Mouse (Mus musculus) midbrain, postnatal 0 days (tissue): ENCODE data around the gene Tent2. TPM values are rescaled to one million over a fixed set of nuclear protein-coding genes. Genes with fewer than 3 reads are reported as not detected.

ENCODE experiments used
- ATAC-seq: fragments of 200-750 bp; cut with Nextera tagmentation; 2 replicates; pipeline ENCODE4 v1.8.0; 2017; ENCODE audit warnings: moderate number of reproducible peaks, mild to moderate bottlenecking, moderate TSS enrichment, moderate library complexity; ENCODE audit not compliant: low FRiP score
- DNase-seq: peaks from one replicate; pipeline ENCODE4 v3.0.0-alpha.2; 2015; ENCODE audit warnings: low spot score
- H3K27ac ChIP-seq: fragments of 300-500 bp; sonication (generic); 2 replicates; pipeline ENCODE4 v1.5.1; 2014; ENCODE audit warnings: low read depth, mild to moderate bottlenecking, low read length, mixed read lengths
- H3K27me3 ChIP-seq: fragments of 300-500 bp; sonication (generic); 2 replicates; pipeline ENCODE4 v1.6.1; 2014; ENCODE audit warnings: low read length, control low read depth, mixed read lengths; ENCODE audit not compliant: insufficient read depth
- H3K36me3 ChIP-seq: fragments of 300-500 bp; sonication (generic); 2 replicates; pipeline ENCODE4 v1.6.1; 2014; ENCODE audit warnings: low read length, control low read depth, mixed read lengths; ENCODE audit not compliant: insufficient read depth
- H3K4me1 ChIP-seq: fragments of 300-500 bp; sonication (generic); 2 replicates; pipeline ENCODE4 v1.6.1; 2014; ENCODE audit warnings: mild to moderate bottlenecking, control low read depth, antibody characterized with exemption, low read length, mixed read lengths; ENCODE audit not compliant: insufficient read depth
- H3K4me2 ChIP-seq: fragments of 300-500 bp; sonication (generic); 2 replicates; pipeline ENCODE4 v1.6.1; 2014; ENCODE audit warnings: low read depth, mild to moderate bottlenecking, low read length, mixed read lengths; ENCODE audit not compliant: poor library complexity, severe bottlenecking
- H3K4me3 ChIP-seq: fragments of 300-500 bp; sonication (generic); 2 replicates; pipeline ENCODE4 v1.5.1; 2014; ENCODE audit warnings: low read depth, mild to moderate bottlenecking, low read length, moderate library complexity
- H3K9ac ChIP-seq: fragments of 300-500 bp; sonication (generic); replicated peaks from 2 replicates; pipeline ENCODE4 v1.6.1; 2014; ENCODE audit warnings: mild to moderate bottlenecking, low read length, moderate library complexity, mixed read lengths; ENCODE audit not compliant: poor library complexity, severe bottlenecking
- H3K9me3 ChIP-seq: fragments of 300-500 bp; sonication (generic); 2 replicates; pipeline ENCODE4 v1.6.1; 2016; ENCODE audit warnings: low read length, control low read depth
- CTCF ChIP-seq: IDR thresholded peaks from 2 replicates; pipeline ENCODE4 v1.5.1; 2016; ENCODE audit warnings: antibody characterized with exemption, mild to moderate bottlenecking
- WGBS: fragments of 180-500 bp; shearing (Covaris S2); extraction: QIAGEN DNeasy Blood & Tissue Kit; methylation state at CpG from one replicate; pipeline ENCODE4 v1.1.7; 2014; 5-methylcytosine and 5-hydroxymethylcytosine counted together
- polyA plus RNA-seq: library from polyadenylated mRNA; unstranded; fragments of >200 nt; fragmentation: Nextera tagmentation; extraction: Ambion mirVana; gene quantifications from 2 replicates; pipeline ENCODE4 v1.2.1, GENCODE M21; 2015
- total RNA-seq: library from RNA; depleted of rRNA; stranded (reverse); fragments of >200 nt; gene quantifications from 2 replicates; pipeline ENCODE4 v1.2.3, GENCODE M21; 2014

The Tent2 gene
- total and polyA plus RNA-seq, 2 experiments from 2014 or later = 21.3 to 30.2 TPM

- Histone ChIP-seq H3K9me3 (no peaks in the 10 kb centered on the region), H3K9ac (no peak overlapping the region), H3K4me3 (no peak overlapping the region), H3K27ac (no peak overlapping the region), H3K36me3 (no peaks in the 10 kb centered on the region), H3K27me3 (no peaks in the 10 kb centered on the region), H3K4me1 (no peaks in the 10 kb centered on the region), H3K4me2 (no peak overlapping the region)
- WGBS = 88% methylated on average over 4 of the region's 4 CpGs
- no peak for TF ChIP-seq CTCF
- ATAC-seq (no peak), DNase-seq (no peak)
Measured at GRCm38 (mm10) chr13:93234267-93235039, 42.3 kb upstream of the Tent2 start.

- H3K27me3 ChIP-seq = no peaks in the 10 kb centered on the region
- H3K4me1 ChIP-seq = no peaks in the 10 kb centered on the region
- no peaks in the 10 kb centered on the region for H3K9me3 ChIP-seq
- no peaks in the 10 kb centered on the region for H3K36me3 ChIP-seq
- H3K4me2 ChIP-seq = no peak overlapping the region
- 89% methylated on average over 7 of the region's 7 CpGs for WGBS
- H3K9ac ChIP-seq = no peak overlapping the region
- DNase-seq (no peak), ATAC-seq (no peak)
- no peak overlapping the region for H3K27ac ChIP-seq
- H3K4me3 ChIP-seq = no peak overlapping the region
- TF ChIP-seq CTCF = no peak
Measured at GRCm38 (mm10) chr13:93232335-93232734, 40.1 kb upstream of the Tent2 start.

GRCm38 (mm10) chr13:93231016-93231415 lies 38.8 kb upstream of the Tent2 start:
- Histone ChIP-seq H3K27ac (no peak overlapping the region), H3K9ac (no peak overlapping the region), H3K9me3 (no peaks in the 10 kb centered on the region), H3K4me3 (no peak overlapping the region), H3K36me3 (no peaks in the 10 kb centered on the region), H3K27me3 (no peaks in the 10 kb centered on the region), H3K4me1 (no peaks in the 10 kb centered on the region), H3K4me2 (no peak overlapping the region)
- 75% methylated on average over 4 of the region's 4 CpGs for WGBS
- DNase-seq (no peak), ATAC-seq (no peak)
- TF ChIP-seq CTCF = no peak

DNA sequence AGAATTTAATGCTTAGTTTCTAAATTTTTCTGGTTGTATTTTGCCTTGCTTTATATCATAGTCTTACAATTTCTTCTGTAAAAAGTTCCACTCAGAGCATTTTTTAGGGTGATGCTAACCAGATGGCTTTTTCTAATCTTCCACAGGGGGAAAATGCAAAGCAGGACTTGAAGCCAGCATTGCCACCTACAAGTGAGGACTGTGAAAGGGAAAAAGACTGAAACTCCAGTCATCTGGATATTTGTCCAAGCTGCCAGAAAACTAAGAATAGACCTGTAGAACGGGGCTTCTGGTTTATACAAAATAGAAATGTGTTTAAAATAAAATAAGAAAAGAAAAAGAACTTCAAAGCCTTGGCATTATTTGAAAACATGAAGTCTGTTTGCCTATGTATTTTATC lies 19.6 kb upstream of the Tent2 start:
- Histone ChIP-seq H3K4me3 (no peak overlapping the region), H3K27me3 (no peaks in the 10 kb centered on the region), H3K4me1 (no peaks in the 10 kb centered on the region), H3K9me3 (no peaks in the 10 kb centered on the region), H3K36me3 (no peaks in the 10 kb centered on the region), H3K27ac (no peak overlapping the region), H3K9ac (no peak overlapping the region), H3K4me2 (no peak overlapping the region)
- DNase-seq = no peak
- TF ChIP-seq CTCF = no peak
- no peak for ATAC-seq
- WGBS = 69% methylated on average over 1 of the region's 1 CpGs

DNA sequence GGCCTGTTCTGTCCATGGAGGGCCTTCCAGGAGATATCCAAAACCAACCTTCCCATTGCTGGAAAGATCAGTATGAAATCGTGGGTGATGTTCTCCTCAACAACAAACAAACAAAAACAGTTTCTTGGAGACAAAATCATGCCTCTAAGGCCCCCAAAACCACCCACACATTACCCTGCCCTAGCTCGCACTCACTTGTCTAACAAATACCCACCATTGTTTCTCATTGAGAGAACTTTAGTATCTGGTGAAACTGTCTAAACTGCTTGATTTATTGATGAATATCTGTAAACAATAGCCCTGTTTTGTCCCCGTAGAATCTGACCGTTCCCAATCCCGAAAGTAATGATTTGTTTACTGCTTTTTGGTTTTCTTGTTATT lies 451 bp upstream of the Tent2 start:
- Histone ChIP-seq H3K9ac (peak overlapping the region; percentile 91), H3K27ac (peak overlapping the region; percentile 91), H3K27me3 (no peaks in the 10 kb centered on the region), H3K4me2 (peak overlapping the region; percentile 63), H3K4me3 (peak overlapping the region; percentile 98), H3K4me1 (peaks cover 2% of the 10 kb centered on the region; the same call in 1 of the 2 replicates), H3K36me3 (no peaks in the 10 kb centered on the region), H3K9me3 (no peaks in the 10 kb centered on the region)
- DNase-seq (no peak), ATAC-seq (peak; percentile 35; the same call in 1 of the 2 replicates)
- TF ChIP-seq CTCF = no peak
- 69% methylated on average over 5 of the region's 5 CpGs for WGBS

GRCm38 (mm10) chr13:93189416-93189815 lies 2.8 kb downstream of the Tent2 start:
- no peak for TF ChIP-seq CTCF
- WGBS = 87% methylated on average over 2 of the region's 2 CpGs
- ATAC-seq (no peak), DNase-seq (no peak)
- Histone ChIP-seq H3K9ac (no peak overlapping the region), H3K27me3 (no peaks in the 10 kb centered on the region), H3K4me3 (no peak overlapping the region), H3K9me3 (no peaks in the 10 kb centered on the region), H3K27ac (no peak overlapping the region), H3K4me1 (peaks cover 2% of the 10 kb centered on the region; the same call in 1 of the 2 replicates), H3K4me2 (no peak overlapping the region), H3K36me3 (no peaks in the 10 kb centered on the region)
